Mouse (Mus musculus) MEL (cell line): ENCODE measurements at regions not wholly inside any gene's neighbourhood (a gene's known extent, or its start where the extent isn't known, plus 50 kb on each side); places are given as distances from the start of the nearest gene placed in this dataset.

Experiments
- DNase-seq: peaks from one replicate; pipeline ENCODE4 v3.0.0; 2011; ENCODE audit warnings: low read depth, low spot score
- H3K27ac ChIP-seq: 2 replicates; pipeline ENCODE4 v1.5.1; 2012; ENCODE audit warnings: low read depth, mild to moderate bottlenecking, control low read depth, low read length, moderate library complexity; ENCODE audit not compliant: control insufficient read depth
- H3K27me3 ChIP-seq, 2 experiments: fragments of 150-350 bp in 1 of 2; sonication (generic) in 1 of 2; 2 replicates each; pipeline ENCODE4 v1.6.1; 2012; ENCODE audit warnings: low read length in 2 of 2, mild to moderate bottlenecking in 2 of 2, improper control_type of control experiment in 1 of 2, moderate library complexity in 1 of 2; ENCODE audit not compliant: insufficient read depth in 2 of 2, control insufficient read depth in 1 of 2
- H3K36me3 ChIP-seq, 2 experiments: 2 replicates each; pipeline ENCODE4 v1.6.1; 2012 to 2014; ENCODE audit warnings: low read length in 2 of 2, improper control_type of control experiment in 1 of 2, inconsistent platforms in 1 of 2, mild to moderate bottlenecking in 1 of 2; ENCODE audit not compliant: insufficient read depth in 2 of 2, control insufficient read depth in 1 of 2
- H3K4me1 ChIP-seq, 2 experiments: fragments of 150-350 bp in 1 of 2; sonication (generic) in 1 of 2; 2 replicates each; pipeline ENCODE4 v1.6.1; 2012; ENCODE audit warnings: low read length in 2 of 2, improper control_type of control experiment in 1 of 2, mild to moderate bottlenecking in 1 of 2; ENCODE audit not compliant: insufficient read depth in 2 of 2, control insufficient read depth in 1 of 2
- H3K4me3 ChIP-seq, 2 experiments: fragments of 150-350 bp in 1 of 2; sonication (generic) in 1 of 2; 2 replicates each; pipeline ENCODE4 v1.5.1; 2012; ENCODE audit warnings: low read depth in 2 of 2, low read length in 2 of 2, mild to moderate bottlenecking in 2 of 2, moderate library complexity in 2 of 2, control low read depth in 1 of 2, improper control_type of control experiment in 1 of 2; ENCODE audit not compliant: control insufficient read depth in 1 of 2, insufficient read depth in 1 of 2
- H3K79me2 ChIP-seq: 2 replicates; pipeline ENCODE4 v1.6.1; 2012; ENCODE audit warnings: mild to moderate bottlenecking, low read length, moderate library complexity; ENCODE audit not compliant: control insufficient read depth, poor library complexity, insufficient read depth
- H3K9ac ChIP-seq: 2 replicates; pipeline ENCODE4 v1.6.1; 2012; ENCODE audit warnings: low read depth, mild to moderate bottlenecking, control low read depth, low read length, moderate library complexity; ENCODE audit not compliant: control insufficient read depth, poor library complexity, severe bottlenecking
- H3K9me3 ChIP-seq: fragments of 150-350 bp; sonication (generic); replicated peaks from 2 replicates; pipeline ENCODE4 v1.6.1; 2012; ENCODE audit warnings: mild to moderate bottlenecking, low read length, improper control_type of control experiment, moderate library complexity; ENCODE audit not compliant: insufficient read depth
- CHD2 ChIP-seq: IDR thresholded peaks from 2 replicates; pipeline ENCODE4 v1.6.1; 2011; ENCODE audit warnings: low read length, improper control_type of control experiment
- CTCF ChIP-seq, 3 experiments: IDR thresholded peaks in 2 of 3; conservative IDR thresholded peaks in 1 of 3; 2 replicates each; pipeline ENCODE4 v1.5.1; 2011 to 2012; ENCODE audit warnings: low read length in 3 of 3, low read depth in 2 of 3, mild to moderate bottlenecking in 2 of 3, improper control_type of control experiment in 1 of 3, inconsistent platforms in 1 of 3, mixed read lengths in 1 of 3, moderate library complexity in 1 of 3; ENCODE audit not compliant: control insufficient read depth in 1 of 3, insufficient read depth in 1 of 3, poor library complexity in 1 of 3, severe bottlenecking in 1 of 3
- ELF1 ChIP-seq: IDR thresholded peaks from 2 replicates; pipeline ENCODE4 v1.6.1; 2014; ENCODE audit warnings: low read depth, mild to moderate bottlenecking, inconsistent platforms, low read length, improper control_type of control experiment, moderate library complexity
- GABPA ChIP-seq: IDR thresholded peaks from 2 replicates; pipeline ENCODE4 v1.6.1; 2012; ENCODE audit warnings: low read depth, mild to moderate bottlenecking, inconsistent platforms, low read length, improper control_type of control experiment, moderate library complexity
- KAT2A ChIP-seq: conservative IDR thresholded peaks from 2 replicates; pipeline ENCODE4 v1.6.1; 2012; ENCODE audit warnings: low read depth, low read length, improper control_type of control experiment, inconsistent platforms
- MAFK ChIP-seq: IDR thresholded peaks from 2 replicates; pipeline ENCODE4 v1.6.1; 2011; ENCODE audit warnings: low read depth, mild to moderate bottlenecking, low read length, improper control_type of control experiment, borderline replicate concordance
- MAZ ChIP-seq: IDR thresholded peaks from 2 replicates; pipeline ENCODE4 v1.6.1; 2012; ENCODE audit warnings: low read depth, mild to moderate bottlenecking, inconsistent platforms, low read length, improper control_type of control experiment
- MEF2A ChIP-seq: IDR thresholded peaks from 2 replicates; pipeline ENCODE4 v1.6.1; 2014; ENCODE audit warnings: low read depth, mild to moderate bottlenecking, inconsistent platforms, low read length, improper control_type of control experiment; ENCODE audit not compliant: poor library complexity, insufficient replicate concordance, severe bottlenecking; ENCODE audit errors: extremely low read depth
- MYC ChIP-seq: IDR thresholded peaks from 2 replicates; pipeline ENCODE4 v1.6.1; 2011; ENCODE audit warnings: low read depth, mild to moderate bottlenecking, low read length, improper control_type of control experiment, moderate library complexity
- NELFE ChIP-seq: IDR thresholded peaks from 2 replicates; pipeline ENCODE4 v1.6.1; 2011; ENCODE audit warnings: low read depth, low read length, improper control_type of control experiment
- POLR2AphosphoS2 ChIP-seq: IDR thresholded peaks from 2 replicates; pipeline ENCODE4 v1.6.1; 2011; ENCODE audit warnings: low read length, improper control_type of control experiment
- POLR2AphosphoS5 ChIP-seq: IDR thresholded peaks from 2 replicates; pipeline ENCODE4 v1.6.1; 2012; ENCODE audit warnings: low read depth, borderline replicate concordance, mild to moderate bottlenecking, inconsistent platforms, low read length, moderate library complexity, mixed read lengths
- RCOR1 ChIP-seq: IDR thresholded peaks from 2 replicates; pipeline ENCODE4 v1.6.1; 2012; ENCODE audit warnings: low read depth, mild to moderate bottlenecking, inconsistent platforms, low read length, improper control_type of control experiment
- SIN3A ChIP-seq: IDR thresholded peaks from 2 replicates; pipeline ENCODE4 v1.6.1; 2012; ENCODE audit warnings: low read length, improper control_type of control experiment, inconsistent platforms
- SMC3 ChIP-seq: IDR thresholded peaks from 2 replicates; pipeline ENCODE4 v1.6.1; 2011; ENCODE audit warnings: low read depth, low read length, improper control_type of control experiment
- TAL1 ChIP-seq: IDR thresholded peaks from 2 replicates; pipeline ENCODE4 v1.6.1; 2012; ENCODE audit warnings: mild to moderate bottlenecking, inconsistent platforms, low read length, moderate library complexity, mixed read lengths
- TBP ChIP-seq: IDR thresholded peaks from 2 replicates; pipeline ENCODE4 v1.8.0; 2011; ENCODE audit warnings: low read depth, low read length, improper control_type of control experiment
- USF1 ChIP-seq: IDR thresholded peaks from 2 replicates; pipeline ENCODE4 v1.6.1; 2014; ENCODE audit warnings: low read depth, mild to moderate bottlenecking, inconsistent platforms, low read length, improper control_type of control experiment, moderate library complexity
- ZMIZ1 ChIP-seq: IDR thresholded peaks from 2 replicates; pipeline ENCODE4 v1.6.1; 2012; ENCODE audit warnings: low read depth, mild to moderate bottlenecking, inconsistent platforms, low read length, improper control_type of control experiment, moderate library complexity
- ZNF384 ChIP-seq: IDR thresholded peaks from 2 replicates; pipeline ENCODE4 v1.6.1; 2012; ENCODE audit warnings: low read depth, mild to moderate bottlenecking, inconsistent platforms, low read length, improper control_type of control experiment

DNA sequence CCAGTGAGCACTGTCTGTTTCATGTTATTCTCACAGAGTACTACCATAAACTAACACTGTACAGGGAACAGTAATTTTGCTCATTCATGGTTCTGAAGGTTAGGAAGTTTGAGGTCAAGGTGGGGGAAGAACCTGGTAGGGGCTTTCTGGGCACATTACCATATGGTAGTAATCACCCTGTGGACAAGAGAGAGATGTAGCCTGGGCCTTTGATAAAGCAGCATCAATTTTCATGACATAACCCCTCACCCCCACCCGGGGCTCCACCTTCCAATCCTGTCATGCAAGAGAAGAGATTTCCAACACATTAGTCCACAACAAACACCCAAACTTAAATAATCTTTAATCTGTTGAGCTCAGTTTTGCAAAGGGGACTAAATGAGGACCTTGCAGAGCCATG lies 753.3 kb upstream of the Car8 start:
- Histone ChIP-seq H3K9ac (no peak overlapping the region), H3K27me3 (no peaks in the 10 kb centered on the region), H3K79me2 (no peaks in the 10 kb centered on the region), H3K4me3 (no peak overlapping the region), H3K9me3 (no peaks in the 10 kb centered on the region), H3K4me1 (no peaks in the 10 kb centered on the region), H3K36me3 (no peaks in the 10 kb centered on the region), H3K27ac (no peak overlapping the region)
- no peak for DNase-seq
- TF ChIP-seq NELFE (no peak), MYC (no peak), ZNF384 (no peak), TAL1 (no peak), KAT2A (no peak), RCOR1 (no peak), GABPA (no peak), USF1 (no peak), SIN3A (no peak), POLR2AphosphoS5 (no peak), MEF2A (no peak), MAZ (no peak), ELF1 (no peak), CTCF (IDR thresholded peaks at IDR 0.05 in 2 of 3, conservative IDR thresholded peaks at IDR 0.05 in 1 of 3; ENCODE audit: control insufficient read depth in 1 of 3, insufficient read depth in 1 of 3, low read depth in 2 of 3, low read length in 3 of 3, poor library complexity in 1 of 3, severe bottlenecking in 1 of 3) (no peak), POLR2AphosphoS2 (no peak), SMC3 (no peak), CHD2 (no peak), TBP (no peak), ZMIZ1 (no peak)

DNA sequence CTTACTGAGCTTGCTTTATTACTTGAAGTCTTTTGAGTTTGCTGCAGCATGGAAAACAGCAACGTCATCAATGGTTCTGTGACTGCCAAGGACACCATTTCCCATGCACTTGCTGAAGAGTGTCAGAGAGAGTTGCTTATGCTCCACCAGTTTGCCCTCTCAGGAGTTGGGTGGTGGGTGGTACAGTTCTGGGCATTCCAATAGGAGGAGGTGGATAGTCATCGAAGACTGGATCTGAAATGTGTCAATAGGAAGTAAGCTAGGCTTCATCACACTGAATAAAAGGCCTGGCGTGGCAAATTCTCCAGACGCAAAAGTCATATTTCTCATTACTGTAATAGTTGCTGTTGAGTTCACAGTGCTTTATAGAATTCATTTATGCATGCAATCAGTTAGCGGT lies 751.7 kb upstream of the Car8 start:
- TF ChIP-seq MAFK, result no peak
- TF ChIP-seq POLR2AphosphoS5, result no peak
- no peaks in the 10 kb centered on the region for H3K9me3 ChIP-seq

More for the DNA sequence above, 751.7 kb upstream of the Car8 start:
- Histone ChIP-seq H3K27ac (no peak overlapping the region), H3K9ac (no peak overlapping the region), H3K4me3 (no peak overlapping the region), H3K79me2 (no peaks in the 10 kb centered on the region), H3K36me3 (no peaks in the 10 kb centered on the region), H3K4me1 (no peaks in the 10 kb centered on the region), H3K27me3 (no peaks in the 10 kb centered on the region)
- DNase-seq, result no peak
